Mouse (Mus musculus) forelimb bud, embryonic 11.5 days (tissue): ENCODE measurements around the gene Slc25a10.
"Not testable (repeated sequence)": the region's sequence is repeated elsewhere in the genome, so short reads cannot be mapped to it uniquely, and the experiment has no call there.

Experiments
- DNase-seq: peaks from one replicate; pipeline ENCODE4 v3.0.0-alpha.2; 2012; ENCODE audit warnings: low read depth, low spot score

The Slc25a10 gene

DNA sequence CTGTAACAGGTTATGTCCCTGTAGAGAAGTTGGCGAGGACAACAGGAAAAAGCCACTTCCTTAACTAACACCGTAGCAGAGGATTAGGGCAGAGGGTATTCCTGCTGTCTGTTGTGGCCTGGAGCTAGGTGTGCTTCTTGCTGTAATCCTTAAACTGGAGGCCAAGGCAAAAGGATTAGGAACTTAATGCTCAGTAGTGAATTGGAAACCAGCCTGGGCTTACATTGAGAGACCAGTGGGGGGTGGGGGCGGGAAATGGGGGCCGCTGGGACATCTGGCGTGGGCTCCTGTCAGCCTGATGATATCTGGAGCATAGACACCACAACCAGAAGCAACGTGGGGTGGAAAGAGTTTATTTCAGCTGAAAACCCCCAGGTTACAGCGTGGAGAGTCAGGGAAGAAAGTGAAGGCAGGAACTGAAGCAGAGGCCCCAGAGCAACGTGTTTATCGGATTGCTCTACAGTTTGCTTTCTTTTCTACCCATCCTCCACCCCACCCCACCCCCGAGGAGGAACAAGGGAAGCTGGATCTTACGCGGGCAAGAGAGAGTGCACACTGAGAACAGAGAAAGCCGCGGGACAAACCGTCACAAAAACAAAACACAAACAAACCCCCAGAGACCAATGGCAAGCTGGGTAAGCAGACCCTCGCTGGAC, 18.9 kb downstream of the Slc25a10 start:
- no peak for DNase-seq

DNA sequence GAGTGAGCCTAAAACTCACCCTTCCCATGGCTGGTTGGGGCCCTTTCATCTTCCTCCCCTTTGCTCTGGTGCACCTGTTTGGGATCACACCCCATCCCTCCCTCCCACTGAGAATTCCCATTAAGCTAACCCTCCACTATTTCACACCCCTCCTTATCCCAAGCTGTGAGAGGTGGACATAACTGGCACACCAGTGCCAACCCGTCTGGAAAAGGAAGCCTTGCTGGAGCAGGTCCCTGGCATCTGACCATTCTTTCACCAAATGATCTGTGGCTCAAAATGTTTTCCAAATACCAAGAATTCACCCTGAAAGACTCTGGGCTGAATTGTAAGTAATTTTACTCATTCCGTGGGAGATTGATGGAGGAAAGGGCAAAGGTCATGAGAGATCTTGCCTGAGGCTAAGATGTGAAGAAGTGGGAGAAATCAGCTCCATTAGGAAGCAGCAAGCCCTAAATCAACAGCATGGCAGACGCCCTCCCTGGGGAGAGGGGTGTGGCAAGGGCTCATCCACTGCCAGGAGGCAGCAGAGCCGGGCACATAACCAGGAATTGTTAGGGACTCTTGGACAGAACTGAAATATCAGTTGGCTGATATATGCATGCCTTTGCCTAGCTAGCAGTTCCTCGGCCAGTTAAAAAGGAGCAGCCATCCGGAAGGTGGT, 21.3 kb downstream of the Slc25a10 start:
- DNase-seq = no peak

DNA sequence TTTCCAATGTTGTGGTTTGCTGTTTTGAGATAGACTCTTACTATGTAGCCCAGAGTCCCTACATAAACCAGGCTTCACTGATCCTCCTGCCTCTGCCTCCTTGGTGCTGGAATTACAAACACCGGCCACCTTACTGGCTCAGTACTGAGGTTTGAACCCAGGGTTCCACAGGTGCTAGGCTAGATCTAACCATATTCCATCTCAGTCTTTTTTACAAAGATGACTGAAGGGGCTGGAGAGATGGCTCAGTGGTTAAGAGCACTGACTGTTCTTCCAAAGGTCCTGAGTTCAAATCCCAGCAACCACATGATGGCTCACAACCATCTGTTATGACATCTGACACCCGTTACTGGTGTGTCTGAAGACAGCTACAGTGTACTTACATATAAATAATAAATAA, 22.6 kb downstream of the Slc25a10 start:
- DNase-seq = not testable (repeated sequence)

DNA sequence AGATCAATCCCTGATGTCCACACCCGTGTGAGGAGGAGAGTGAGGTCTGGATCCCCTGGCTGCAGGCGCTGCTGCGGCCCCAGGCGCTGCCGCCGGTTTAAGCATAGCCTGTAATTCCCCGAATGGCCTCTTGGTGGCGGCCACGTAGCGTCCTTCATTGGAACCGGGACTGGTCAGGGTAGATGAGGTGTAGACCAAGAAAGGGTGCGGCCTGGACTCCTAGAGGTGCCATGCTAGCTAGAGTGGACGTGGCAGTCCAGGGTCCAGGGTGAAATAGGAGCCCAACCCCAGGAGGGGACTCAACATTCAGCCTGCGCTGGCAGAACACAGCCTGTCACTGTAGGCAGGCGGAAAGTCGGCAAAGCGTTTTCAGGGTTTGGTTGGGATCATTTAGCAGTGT, 24.0 kb downstream of the Slc25a10 start:
- peak; percentile 84 for DNase-seq

DNA sequence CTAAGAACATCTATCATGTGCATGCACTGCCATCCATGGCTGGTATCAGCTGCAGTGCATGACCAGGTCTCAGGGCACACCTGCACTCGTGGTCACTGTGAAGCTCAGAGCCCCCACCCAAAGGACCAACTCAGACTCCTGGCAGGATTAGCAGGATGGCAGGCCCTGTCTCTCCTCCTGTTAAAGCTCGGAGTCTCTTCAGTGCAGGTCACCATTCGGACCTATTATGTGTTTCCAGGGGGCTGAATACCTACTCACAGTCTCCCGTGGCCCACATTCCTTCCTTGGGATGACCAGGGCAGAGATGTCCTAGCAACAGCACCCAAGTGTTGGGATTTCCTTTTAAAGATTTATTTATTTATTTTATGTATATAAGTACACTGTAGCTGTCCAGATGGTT, 25.5 kb downstream of the Slc25a10 start:
- DNase-seq = no peak

DNA sequence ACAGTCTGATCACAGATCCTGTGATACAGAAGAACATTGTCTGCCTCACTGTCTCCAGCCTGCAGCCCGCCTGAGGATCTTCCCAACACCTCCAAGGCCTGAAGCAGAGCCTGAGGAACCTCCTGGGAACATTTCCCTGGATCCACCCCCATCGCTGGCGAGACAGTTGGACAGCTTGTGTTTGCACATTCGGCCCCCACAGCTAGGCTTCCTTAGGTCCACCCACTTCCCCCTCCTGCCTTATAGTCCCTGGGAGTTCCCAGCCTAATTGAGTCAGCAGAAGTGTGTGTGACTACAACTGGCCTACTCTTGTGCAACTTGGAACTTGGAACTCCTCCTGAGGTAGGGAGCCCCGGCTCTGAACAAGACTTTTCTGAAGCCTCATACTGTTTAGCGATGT, 26.4 kb downstream of the Slc25a10 start:
- no peak for DNase-seq

DNA sequence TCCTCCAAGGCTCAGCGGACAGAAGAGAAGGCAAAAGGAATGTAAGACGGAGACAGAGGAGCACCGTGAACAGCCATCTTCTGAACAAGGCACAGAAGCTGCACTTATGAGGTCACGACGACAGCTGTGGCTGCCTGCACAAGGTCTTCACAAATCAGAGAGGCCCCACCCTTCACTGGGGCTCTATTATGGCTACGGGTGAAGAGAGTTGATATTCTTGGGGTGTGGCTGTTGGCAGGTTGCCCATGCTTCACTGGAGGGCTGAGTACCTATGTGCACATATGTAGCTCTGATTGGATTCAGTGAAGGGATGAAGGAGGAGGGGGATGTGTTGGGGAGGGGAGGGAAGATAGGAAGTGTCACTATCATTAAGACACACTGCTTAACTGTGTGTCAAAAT, 26.9 kb downstream of the Slc25a10 start:
- no peak for DNase-seq

DNA sequence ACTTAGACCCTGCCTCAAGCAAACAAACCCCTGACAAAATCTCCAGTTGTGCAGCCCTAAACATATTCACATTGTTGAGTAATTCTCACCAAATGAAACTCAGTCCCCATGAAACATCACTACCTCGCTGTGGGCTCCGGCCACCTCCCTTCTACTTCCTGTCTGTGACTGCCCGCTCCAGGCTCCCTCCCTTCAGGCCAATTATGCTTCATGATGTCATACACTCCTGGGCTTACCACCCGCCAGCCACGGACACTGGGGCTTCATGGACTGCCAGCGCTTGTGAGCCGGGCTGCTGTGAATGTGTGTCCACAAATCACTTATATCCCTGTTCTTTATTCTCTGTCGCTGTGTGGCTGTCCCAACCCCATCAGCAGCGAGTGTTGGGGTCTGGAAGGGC, 28.1 kb downstream of the Slc25a10 start:
- no peak for DNase-seq

DNA sequence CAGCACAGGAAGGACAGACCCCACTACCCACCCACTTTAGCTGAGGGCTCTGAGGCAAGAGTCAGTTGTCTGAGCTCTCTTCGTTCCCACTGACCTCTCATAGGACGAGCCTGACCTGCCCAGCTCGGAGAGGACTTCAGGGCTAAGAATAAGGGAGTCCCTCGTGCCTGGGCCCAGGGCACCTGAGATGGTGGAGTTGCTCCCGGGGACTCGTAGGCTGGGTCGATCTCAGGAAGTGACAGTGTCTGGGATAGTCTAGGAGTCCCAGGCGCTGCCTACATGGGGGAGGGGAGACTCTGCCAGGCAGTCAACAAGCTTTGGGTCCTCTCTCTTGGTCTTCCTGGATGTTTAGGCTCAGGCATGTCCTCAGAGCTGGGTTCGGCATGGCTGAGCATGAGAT, 28.9 kb downstream of the Slc25a10 start:
- DNase-seq = no peak

DNA sequence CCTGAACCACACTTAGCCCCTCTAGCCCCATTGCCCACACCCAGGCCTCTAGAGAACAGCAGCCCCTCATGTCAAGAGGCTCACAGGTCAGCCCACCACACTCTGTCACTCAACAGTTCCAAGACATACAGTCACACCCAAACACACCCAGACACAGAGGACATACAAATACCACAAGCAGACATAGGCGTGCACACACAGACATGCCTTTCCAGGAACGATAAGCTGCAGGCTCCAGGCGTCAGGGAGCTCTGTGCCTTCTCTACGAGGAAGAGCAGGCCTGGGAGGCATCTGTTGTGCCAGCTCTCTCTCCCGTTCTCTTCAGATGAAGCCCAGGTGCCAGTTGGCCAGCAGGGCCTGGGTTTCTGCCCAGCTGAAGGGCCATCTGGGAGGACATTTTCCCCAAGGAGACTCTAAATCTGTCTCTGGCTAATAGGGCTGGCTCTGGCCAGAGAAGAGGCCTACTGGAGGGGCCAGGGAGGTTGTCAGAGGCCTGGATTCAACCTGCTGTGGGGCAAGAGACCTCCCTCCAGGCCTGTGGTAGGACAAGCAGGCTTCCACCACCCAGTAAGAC, 29.4 kb downstream of the Slc25a10 start:
- DNase-seq = no peak

DNA sequence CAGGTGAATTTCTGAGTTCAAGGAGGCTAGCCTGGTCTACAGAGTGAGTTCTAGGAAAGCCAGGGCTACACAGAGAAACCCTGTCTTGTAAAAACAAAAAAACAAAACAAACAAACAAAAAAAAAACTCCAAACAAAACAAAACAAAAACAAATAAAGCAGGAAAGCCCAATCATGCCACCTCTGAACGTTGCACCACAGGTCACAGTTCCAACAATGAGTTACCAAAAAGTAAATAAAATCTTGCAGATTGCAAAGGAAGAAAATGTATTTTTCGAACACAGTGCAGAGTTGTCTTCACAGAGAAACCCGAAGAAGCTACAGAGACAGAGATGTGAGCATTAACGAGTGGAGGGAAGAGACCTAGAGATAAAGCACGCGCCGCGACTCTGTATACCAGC, 30.9 kb downstream of the Slc25a10 start:
- DNase-seq = no peak

DNA sequence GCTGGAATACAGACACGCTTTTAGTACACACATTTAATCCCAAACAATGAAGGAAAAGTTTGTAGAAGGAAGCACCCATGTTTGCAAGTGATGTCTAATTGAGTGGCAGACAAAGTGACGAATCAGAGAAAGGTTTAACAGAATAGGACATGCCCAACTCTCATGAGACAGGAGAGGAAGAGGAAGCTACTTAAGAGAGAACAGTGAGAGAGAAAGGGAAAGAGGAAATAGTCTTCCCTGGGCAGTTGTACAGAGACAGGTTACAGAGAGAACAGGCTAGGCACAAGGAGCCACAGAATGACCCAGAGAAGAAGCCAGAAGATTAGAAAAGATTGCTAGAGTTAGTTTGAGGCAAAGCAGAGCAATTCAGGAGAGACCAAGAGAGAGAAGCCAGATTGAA, 34.3 kb downstream of the Slc25a10 start:
- DNase-seq = no peak

DNA sequence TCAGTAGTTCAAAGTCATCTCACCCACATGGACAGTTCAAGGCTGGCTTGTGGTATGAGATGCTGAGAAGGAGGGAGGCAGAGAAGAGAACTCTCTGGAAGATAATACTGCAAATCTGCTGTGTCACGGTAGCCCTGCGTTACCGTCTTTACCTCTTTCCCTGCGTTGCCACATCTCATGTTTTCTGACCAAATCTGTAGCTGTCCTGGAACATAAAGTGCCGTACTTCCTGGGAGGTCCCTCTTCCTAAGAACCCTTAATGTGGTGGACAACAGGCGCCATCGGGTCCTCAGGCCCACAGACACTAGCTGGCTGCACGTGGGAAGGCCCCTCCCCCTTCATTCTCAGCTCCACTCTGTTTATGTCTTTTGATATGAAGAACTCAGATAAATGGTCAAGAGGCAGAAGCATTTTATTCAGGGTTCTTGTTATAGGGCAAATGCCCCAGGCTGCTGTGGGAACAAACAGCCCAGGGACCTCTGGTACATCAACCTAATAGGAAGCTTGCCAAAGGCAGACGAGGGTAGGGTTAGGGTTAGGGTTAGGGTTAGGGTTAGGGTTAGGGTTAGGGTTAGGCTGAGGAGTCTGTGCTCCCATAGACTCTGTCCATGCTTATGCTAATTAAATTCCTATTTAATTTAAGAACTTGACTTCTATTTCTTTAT, 36.2 kb downstream of the Slc25a10 start:
- DNase-seq = no peak

DNA sequence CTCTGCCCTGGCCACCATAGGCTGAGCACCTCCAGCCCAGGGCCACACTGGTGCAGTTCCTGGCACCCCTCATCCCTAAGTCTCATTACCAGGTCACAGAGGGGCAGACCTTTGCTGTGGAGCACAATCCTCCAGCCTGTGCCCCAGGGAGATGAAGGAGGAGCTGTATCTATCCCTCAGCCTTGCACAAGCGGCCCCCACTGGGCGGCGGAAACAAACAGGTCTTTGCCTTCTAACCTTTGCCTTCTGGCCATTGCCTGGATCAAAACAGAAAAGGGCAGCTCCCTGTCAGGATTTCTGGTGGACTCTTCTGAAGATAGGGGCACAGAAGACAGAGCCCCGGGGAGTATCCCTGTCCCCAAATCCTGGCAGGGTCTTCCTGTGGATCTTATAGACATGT, 37.3 kb downstream of the Slc25a10 start:
- DNase-seq = no peak

DNA sequence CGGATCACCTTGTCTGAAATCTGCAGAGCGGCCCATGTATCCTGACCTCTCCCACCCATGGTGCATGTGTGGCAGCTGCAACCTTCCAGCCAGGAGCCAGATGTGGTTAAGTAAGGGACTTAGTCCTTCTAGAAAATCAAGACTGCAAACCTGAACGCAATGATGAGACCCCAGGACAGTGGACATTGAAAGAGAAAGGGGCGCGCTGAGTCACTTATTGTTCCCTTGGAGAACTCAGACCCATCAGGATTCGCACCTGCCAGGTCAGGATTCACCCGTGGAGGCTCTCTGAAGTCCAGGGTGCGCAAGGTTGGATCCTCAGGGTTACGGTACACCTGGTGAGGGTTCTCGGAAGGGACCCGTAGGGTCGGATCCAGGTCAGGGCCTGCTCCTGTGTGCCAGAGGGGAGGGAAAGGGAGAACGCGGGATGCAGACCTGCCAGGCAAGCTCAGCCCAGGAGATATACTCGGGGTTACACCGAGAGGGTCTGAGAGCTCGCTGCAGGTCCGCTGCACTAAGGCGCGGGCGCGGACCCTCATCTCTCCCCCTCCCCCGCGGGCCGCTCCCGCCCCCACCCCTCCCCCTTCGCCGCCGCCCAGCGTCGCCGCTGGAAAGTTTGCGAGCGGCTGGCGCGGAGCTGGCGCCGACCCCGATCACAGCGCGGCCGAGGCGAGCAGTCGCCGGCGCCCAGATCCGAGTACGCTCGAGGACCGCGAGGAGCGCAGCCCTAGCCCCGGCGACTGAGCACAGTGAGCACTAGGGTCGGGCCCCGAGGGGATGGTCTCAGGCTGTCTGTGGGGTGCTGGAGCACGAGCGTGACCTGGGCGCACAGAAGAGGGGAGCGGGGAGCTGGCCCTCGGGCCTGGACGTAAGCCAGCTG, 38.7 kb downstream of the Slc25a10 start, which contains the start of gene Gcgr:
Gene Gcgr (plus strand): TSS at position 615 of the 880 bp plus-strand sequence.
- DNase-seq = no peak

DNA sequence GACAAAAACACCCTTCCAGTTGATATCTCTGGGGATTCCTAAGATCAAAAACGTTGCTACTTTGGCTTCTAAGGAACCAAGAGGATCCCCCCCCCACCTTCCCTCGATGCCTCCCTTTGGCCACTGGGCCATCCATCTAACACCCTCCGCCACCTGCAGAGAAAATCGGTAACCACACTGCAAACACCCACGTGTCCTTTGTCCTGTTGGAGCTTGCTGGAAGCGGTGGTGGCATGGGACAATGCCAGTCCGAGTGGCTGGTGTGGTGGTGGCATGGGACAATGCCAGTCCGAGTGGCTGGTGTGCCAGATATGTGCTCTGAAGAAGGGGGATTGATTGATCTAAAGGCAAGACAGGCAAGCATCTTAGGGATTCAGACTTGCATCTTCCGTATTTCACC, 40.0 kb downstream of the Slc25a10 start:
- no peak for DNase-seq

DNA sequence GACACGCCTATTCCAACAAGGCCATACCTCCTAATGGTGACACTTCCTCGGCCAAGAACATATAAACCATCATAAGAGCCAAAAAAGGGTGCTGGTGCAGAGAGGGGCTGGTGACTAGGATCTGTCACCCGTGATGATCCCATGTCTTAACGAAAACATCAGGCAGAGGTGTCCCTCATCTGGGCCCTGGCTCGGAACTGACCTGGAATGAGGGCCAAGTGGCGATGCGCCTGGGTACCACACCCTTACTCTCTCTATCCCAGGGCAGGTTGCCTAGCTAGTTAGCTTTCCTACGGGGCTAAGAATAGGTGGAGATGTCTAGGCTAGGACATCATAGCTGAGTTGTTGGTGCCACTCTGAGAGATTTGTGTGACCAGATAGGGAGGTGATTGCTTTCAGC, 42.5 kb downstream of the Slc25a10 start:
- DNase-seq = no peak

DNA sequence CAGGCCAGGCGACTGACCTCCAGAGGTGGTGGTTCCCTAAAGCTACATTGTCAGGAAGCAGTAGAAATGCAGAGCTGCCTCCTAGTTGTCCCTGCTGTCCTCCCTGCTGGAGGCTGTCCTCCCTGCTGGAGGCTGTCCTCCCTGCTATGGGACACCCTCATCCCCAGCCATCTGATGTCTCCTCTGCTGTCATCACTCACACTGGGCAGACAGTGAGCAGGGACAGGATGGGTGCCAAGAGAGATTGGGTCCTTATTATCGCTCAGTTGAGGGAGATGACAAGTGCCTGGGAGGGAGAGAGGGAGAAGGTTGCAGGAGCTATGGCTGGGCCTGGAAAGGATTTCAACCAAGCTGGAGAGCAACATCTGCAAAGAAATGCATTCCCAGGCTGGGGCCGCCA, 43.5 kb downstream of the Slc25a10 start:
- DNase-seq = no peak

DNA sequence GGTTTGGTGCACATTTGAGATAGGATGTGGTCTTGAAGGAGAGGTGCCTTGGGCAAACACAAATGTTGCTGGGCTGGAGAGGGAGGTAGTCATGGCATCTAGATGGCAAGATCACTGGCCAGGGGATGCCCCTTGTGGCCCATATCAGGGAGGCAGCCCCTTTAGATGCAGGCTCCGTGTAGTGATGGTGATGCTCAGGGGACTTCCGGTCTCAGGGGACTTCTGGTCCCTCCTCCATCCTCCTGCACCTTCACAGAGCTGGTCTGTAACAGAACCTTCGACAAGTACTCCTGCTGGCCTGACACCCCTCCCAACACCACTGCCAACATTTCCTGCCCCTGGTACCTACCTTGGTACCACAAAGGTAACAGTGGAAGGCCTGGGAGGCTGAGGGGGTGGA, 44.2 kb downstream of the Slc25a10 start:
- no peak for DNase-seq

DNA sequence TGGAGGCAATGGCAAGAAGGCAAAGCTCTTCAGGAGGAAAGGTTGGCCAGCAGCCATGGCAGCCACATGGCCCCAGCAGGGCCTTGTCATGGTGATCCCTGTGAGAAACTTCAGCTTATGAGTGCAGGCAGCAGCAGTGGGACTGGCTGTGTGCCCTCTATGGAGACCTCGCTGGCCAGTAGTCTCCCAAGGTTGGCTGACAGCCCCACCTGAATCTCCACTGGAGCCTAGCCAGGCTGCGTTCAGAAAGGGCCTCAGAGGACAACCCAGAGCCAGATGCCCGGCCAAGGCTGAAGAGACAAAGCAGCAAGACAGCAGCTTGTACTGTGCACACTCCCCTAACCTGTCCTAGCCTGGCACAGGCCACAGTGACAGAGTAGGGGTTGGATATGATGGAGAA, 46.8 kb downstream of the Slc25a10 start:
- no peak for DNase-seq

DNA sequence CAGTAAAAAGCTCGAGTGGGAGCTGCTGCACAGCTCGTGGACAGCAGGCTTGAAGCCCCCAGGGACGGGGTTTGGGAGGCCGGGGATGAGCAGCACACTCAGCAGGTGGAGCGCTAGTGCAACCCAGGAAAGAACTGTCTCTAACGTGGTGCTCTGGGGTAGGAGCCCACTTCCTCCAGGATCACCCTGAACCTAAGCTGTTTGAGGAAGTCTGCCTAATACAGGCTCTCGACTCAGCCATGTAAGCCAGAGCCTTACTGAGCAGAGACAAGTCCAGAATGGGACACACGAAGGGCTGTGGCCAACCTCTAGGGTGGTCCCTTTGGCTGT, 47.3 kb downstream of the Slc25a10 start:
- DNase-seq = no peak
